Mouse (Mus musculus): Measurements from ENCODE around the gene Gpr149.

The Gpr149 gene

GRCm38 (mm10) chr3:62604973-62605372 is at the start of gene Gpr149:
Gpr149 (minus strand) TSS chr3:62605140.
- DNase-seq (ENCODE audit: low read depth in 2 of 2, low spot score in 2 of 2), result no peak

- DNase-seq (ENCODE audit: low read depth in 2 of 2, low spot score in 2 of 2), result no peak
Observed at GRCm38 (mm10) chr3:62650551-62650950, 45.6 kb upstream of the Gpr149 start.

GRCm38 (mm10) chr3:62610861-62611260 is 5.9 kb upstream of the Gpr149 start:
- DNase-seq (ENCODE audit: low read depth in 2 of 2, low spot score in 2 of 2), result no peak

GRCm38 (mm10) chr3:62605931-62606330 is 991 bp upstream of the Gpr149 start:
- no peak for DNase-seq (ENCODE audit: low read depth in 2 of 2, low spot score in 2 of 2)

GRCm38 (mm10) chr3:62604047-62604391 is 921 bp downstream of the Gpr149 start:
- no peak for DNase-seq (ENCODE audit: low read depth in 2 of 2, low spot score in 2 of 2)

GRCm38 (mm10) chr3:62603231-62604046 is 1.5 kb downstream of the Gpr149 start:
- DNase-seq (ENCODE audit: low read depth in 2 of 2, low spot score in 2 of 2), result no peak

GRCm38 (mm10) chr3:62602466-62602865 is 2.5 kb downstream of the Gpr149 start:
- no peak for DNase-seq (ENCODE audit: low read depth in 2 of 2, low spot score in 2 of 2)

GRCm38 (mm10) chr3:62594842-62595241 is 10.1 kb downstream of the Gpr149 start:
- no peak for DNase-seq (ENCODE audit: low read depth in 2 of 2, low spot score in 2 of 2)

GRCm38 (mm10) chr3:62585072-62585471 is 19.9 kb downstream of the Gpr149 start:
- DNase-seq (ENCODE audit: low read depth in 2 of 2, low spot score in 2 of 2), result no peak

- DNase-seq (ENCODE audit: low read depth in 2 of 2, low spot score in 2 of 2), result no peak
Observed at GRCm38 (mm10) chr3:62527593-62527992, 77.3 kb downstream of the Gpr149 start.

GRCm38 (mm10) chr3:62527160-62527559 is 77.8 kb downstream of the Gpr149 start:
- no peak for DNase-seq (ENCODE audit: low read depth in 2 of 2, low spot score in 2 of 2)

GRCm38 (mm10) chr3:62507206-62507647 is 97.7 kb downstream of the Gpr149 start:
- no peak for DNase-seq (ENCODE audit: low read depth in 2 of 2, low spot score in 2 of 2)

GRCm38 (mm10) chr3:62506488-62507205 is 98.3 kb downstream of the Gpr149 start, which contains the start of gene Dhx36:
Dhx36 (minus strand) TSS chr3:62507004.
- peak; percentile 93 to 94 for DNase-seq (ENCODE audit: low read depth in 2 of 2, low spot score in 2 of 2)

- DNase-seq (ENCODE audit: low read depth in 2 of 2, low spot score in 2 of 2), result no peak
Observed at GRCm38 (mm10) chr3:62505166-62505900, 99.6 kb downstream of the Gpr149 start.

GRCm38 (mm10) chr3:62499327-62499726 is 105.6 kb downstream of the Gpr149 start:
- DNase-seq (ENCODE audit: low read depth in 2 of 2, low spot score in 2 of 2), result no peak

- no peak for DNase-seq (ENCODE audit: low read depth in 2 of 2, low spot score in 2 of 2)
Observed at GRCm38 (mm10) chr3:62492568-62492967, 112.4 kb downstream of the Gpr149 start.

- no peak for DNase-seq (ENCODE audit: low read depth in 2 of 2, low spot score in 2 of 2)
Observed at GRCm38 (mm10) chr3:62484340-62484739, 120.6 kb downstream of the Gpr149 start.
